Mouse (Mus musculus) cortical plate, adult 2 months (tissue): ENCODE measurements around the gene Fsd1. TPM values are rescaled to one million over a fixed set of nuclear protein-coding genes. Genes with fewer than 3 reads are reported as not detected.

Source experiments
- H3K27ac ChIP-seq: fragments of 200-500 bp; 2 replicates; pipeline ENCODE4 v1.5.1; 2012; ENCODE audit warnings: low read length, control low read depth, inconsistent platforms; ENCODE audit not compliant: insufficient read depth
- H3K4me1 ChIP-seq: fragments of 200-500 bp; 2 replicates; pipeline ENCODE4 v1.6.1; 2011; ENCODE audit warnings: low read length; ENCODE audit not compliant: control insufficient read depth, insufficient read depth
- H3K4me3 ChIP-seq: fragments of 200-500 bp; 2 replicates; pipeline ENCODE4 v1.5.1; 2011; ENCODE audit warnings: mild to moderate bottlenecking, low read length, control low read depth; ENCODE audit not compliant: insufficient read depth
- CTCF ChIP-seq: fragments of 200-500 bp; IDR thresholded peaks from 2 replicates; pipeline ENCODE4 v1.5.1; 2011; ENCODE audit warnings: mild to moderate bottlenecking, control low read depth, low read length; ENCODE audit not compliant: insufficient read depth; ENCODE audit errors: extremely low read depth
- POLR2A ChIP-seq: fragments of 200-500 bp; IDR thresholded peaks from 2 replicates; pipeline ENCODE4 v1.6.1; 2011; ENCODE audit warnings: mild to moderate bottlenecking, low read length, control low read depth; ENCODE audit not compliant: insufficient read depth; ENCODE audit errors: extremely low read depth
- polyA plus RNA-seq: library from polyadenylated mRNA; depleted of rRNA; stranded (reverse); fragments of >200 nt; gene quantifications from 2 replicates; pipeline ENCODE4 v1.2.3, GENCODE M21; 2012

Fsd1 gene
- polyA plus RNA-seq, 1 experiment = 76.7 TPM

GRCm38 (mm10) chr17:55976255-55976862 lies 9.9 kb upstream of the Fsd1 start:
- Histone ChIP-seq H3K27ac (no peak overlapping the region), H3K4me1 (no peaks in the 10 kb centered on the region), H3K4me3 (no peak overlapping the region)
- TF ChIP-seq CTCF (peak; percentile 68), POLR2A (no peak)

GRCm38 (mm10) chr17:55977301-55977700 lies 9.0 kb upstream of the Fsd1 start:
- H3K27ac ChIP-seq = no peak overlapping the region

GRCm38 (mm10) chr17:55990278-55990898 lies 4.1 kb downstream of the Fsd1 start:
- Histone ChIP-seq H3K4me1 (peaks cover 5% of the 10 kb centered on the region), H3K27ac (no peak overlapping the region), H3K4me3 (no peak overlapping the region)
- TF ChIP-seq POLR2A = no peak
- TF ChIP-seq CTCF = no peak

More at GRCm38 (mm10) chr17:55977301-55977700, 9.0 kb upstream of the Fsd1 start:
- no peak for TF ChIP-seq CTCF
- TF ChIP-seq POLR2A = no peak
- H3K4me3 ChIP-seq = no peak overlapping the region
- H3K4me1 ChIP-seq = no peaks in the 10 kb centered on the region

- Histone ChIP-seq H3K4me3 (no peak overlapping the region), H3K4me1 (no peaks in the 10 kb centered on the region), H3K27ac (no peak overlapping the region)
- TF ChIP-seq POLR2A (no peak), CTCF (no peak)
Observed at GRCm38 (mm10) chr17:55996007-55996406, 9.7 kb downstream of the Fsd1 start.

- TF ChIP-seq CTCF (no peak), POLR2A (no peak)
- Histone ChIP-seq H3K4me1 (no peaks in the 10 kb centered on the region), H3K27ac (no peak overlapping the region)
Observed at GRCm38 (mm10) chr17:55999794-56000499, 13.6 kb downstream of the Fsd1 start.

GRCm38 (mm10) chr17:56003000-56003399 lies 16.7 kb downstream of the Fsd1 start:
- TF ChIP-seq CTCF (no peak), POLR2A (no peak)
- H3K27ac ChIP-seq = no peak overlapping the region
- no peak overlapping the region for H3K4me3 ChIP-seq
- no peaks in the 10 kb centered on the region; the same call in 1 of the 2 replicates for H3K4me1 ChIP-seq

More at GRCm38 (mm10) chr17:55999794-56000499, 13.6 kb downstream of the Fsd1 start:
- no peak overlapping the region for H3K4me3 ChIP-seq

- Histone ChIP-seq H3K4me1 (peaks cover 4% of the 10 kb centered on the region; the same call in 1 of the 2 replicates), H3K27ac (no peak within 1 kb of the TSS), H3K4me3 (peak within 1 kb of the TSS; percentile 14; the same call in 1 of the 2 replicates)
- no peak for TF ChIP-seq POLR2A
- TF ChIP-seq CTCF = no peak
Observed at GRCm38 (mm10) chr17:56005415-56006061, 19.2 kb downstream of the Fsd1 start, which contains the start of the genes Stap2 and Mpnd. Gene Stap2, minus strand, starts transcription at chr17:56005584. Gene Mpnd, plus strand, starts transcription at chr17:56005711.

- Histone ChIP-seq H3K4me1 (peaks cover 6% of the 10 kb centered on the region; the same call in 1 of the 2 replicates), H3K4me3 (no peak overlapping the region), H3K27ac (no peak overlapping the region)
- TF ChIP-seq POLR2A (no peak), CTCF (no peak)
Observed at GRCm38 (mm10) chr17:56006956-56007355, 20.6 kb downstream of the Fsd1 start.
